Mouse (Mus musculus) hindbrain, embryonic 14.5 days (tissue): ENCODE results near the gene Rpl9-ps6. TPM values are rescaled to one million over a fixed set of nuclear protein-coding genes. Genes with fewer than 3 reads are reported as not detected.

Source experiments
- ATAC-seq: fragments of 200-750 bp; cut with Nextera tagmentation; 2 replicates; pipeline ENCODE4 v1.8.0; 2017; ENCODE audit warnings: moderate number of reproducible peaks, mild to moderate bottlenecking, moderate TSS enrichment, moderate library complexity; ENCODE audit not compliant: low FRiP score
- DNase-seq: peaks from one replicate; pipeline ENCODE4 v3.0.0-alpha.2; 2015; ENCODE audit warnings: low spot score
- H3K27ac ChIP-seq: fragments of 300-500 bp; sonication (generic); 2 replicates; pipeline ENCODE4 v1.5.1; 2014; ENCODE audit warnings: mild to moderate bottlenecking, moderate library complexity
- H3K27me3 ChIP-seq: fragments of 300-500 bp; sonication (generic); 2 replicates; pipeline ENCODE4 v1.6.1; 2014; ENCODE audit warnings: mild to moderate bottlenecking, low read length, mixed read lengths; ENCODE audit not compliant: control insufficient read depth, insufficient read depth
- H3K36me3 ChIP-seq: fragments of 300-500 bp; sonication (generic); replicated peaks from 2 replicates; pipeline ENCODE4 v1.6.1; 2014; ENCODE audit not compliant: control insufficient read depth, insufficient read depth
- H3K4me1 ChIP-seq: fragments of 300-500 bp; sonication (generic); replicated peaks from 2 replicates; pipeline ENCODE4 v1.6.1; 2014; ENCODE audit warnings: antibody characterized with exemption, low read length, mixed read lengths; ENCODE audit not compliant: control insufficient read depth, insufficient read depth
- H3K4me2 ChIP-seq: fragments of 300-500 bp; sonication (generic); replicated peaks from 2 replicates; pipeline ENCODE4 v1.6.1; 2014; ENCODE audit warnings: mild to moderate bottlenecking, moderate library complexity
- H3K4me3 ChIP-seq: fragments of 300-500 bp; sonication (generic); replicated peaks from 2 replicates; pipeline ENCODE4 v1.5.1; 2014; ENCODE audit warnings: mild to moderate bottlenecking, low read length
- H3K9ac ChIP-seq: fragments of 300-500 bp; sonication (generic); 2 replicates; pipeline ENCODE4 v1.6.1; 2014
- H3K9me3 ChIP-seq: fragments of 300-500 bp; sonication (generic); 2 replicates; pipeline ENCODE4 v1.6.1; 2016; ENCODE audit warnings: low read length; ENCODE audit not compliant: control insufficient read depth
- WGBS: fragments of 180-500 bp; shearing (Covaris S2); extraction: QIAGEN DNeasy Blood & Tissue Kit; methylation state at CpG from one replicate; pipeline ENCODE4 v1.1.7; 2014; 5-methylcytosine and 5-hydroxymethylcytosine counted together
- polyA plus RNA-seq: library from polyadenylated mRNA; unstranded; fragments of >200 nt; fragmentation: Nextera tagmentation; extraction: Ambion mirVana; gene quantifications from 2 replicates; pipeline ENCODE4 v1.2.1, GENCODE M21; 2014

Gene Rpl9-ps6
- 67.6 and 79.3 TPM in 2 replicates for polyA plus RNA-seq

DNA sequence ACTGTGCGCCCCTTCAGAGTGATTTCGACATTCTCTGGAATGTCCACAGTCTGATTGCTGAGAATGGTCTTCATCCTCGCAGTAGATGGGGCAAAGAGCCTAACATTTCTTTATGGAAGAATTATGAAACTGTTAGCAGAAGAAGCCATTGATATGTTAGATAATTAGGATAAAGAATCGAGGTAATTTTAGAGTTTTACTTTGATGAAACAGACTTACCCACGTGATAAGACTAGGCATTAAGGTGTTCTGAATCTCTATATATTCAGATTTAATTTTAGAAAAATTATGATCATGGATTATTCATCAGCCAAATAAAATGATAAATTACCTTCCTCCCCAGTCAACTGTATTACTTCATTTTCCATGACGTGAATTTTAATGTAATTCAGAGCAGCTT lies at the start of gene Rpl9-ps6:
TSS of gene Rpl9-ps6 (minus strand) at position 101 of the 400 bp plus-strand sequence.
- H3K36me3 ChIP-seq, result no peaks in the 10 kb centered on the region
- no peak within 1 kb of the TSS for H3K9ac ChIP-seq
- no peak within 1 kb of the TSS for H3K4me3 ChIP-seq
- 74% methylated on average over 5 of the region's 6 CpGs for WGBS
- ATAC-seq (no peak), DNase-seq (no peak)
- no peaks in the 10 kb centered on the region for H3K27me3 ChIP-seq
- H3K4me1 ChIP-seq, result no peaks in the 10 kb centered on the region
- no peak within 1 kb of the TSS for H3K27ac ChIP-seq
- H3K4me2 ChIP-seq, result no peak within 1 kb of the TSS
- no peaks in the 10 kb centered on the region for H3K9me3 ChIP-seq

DNA sequence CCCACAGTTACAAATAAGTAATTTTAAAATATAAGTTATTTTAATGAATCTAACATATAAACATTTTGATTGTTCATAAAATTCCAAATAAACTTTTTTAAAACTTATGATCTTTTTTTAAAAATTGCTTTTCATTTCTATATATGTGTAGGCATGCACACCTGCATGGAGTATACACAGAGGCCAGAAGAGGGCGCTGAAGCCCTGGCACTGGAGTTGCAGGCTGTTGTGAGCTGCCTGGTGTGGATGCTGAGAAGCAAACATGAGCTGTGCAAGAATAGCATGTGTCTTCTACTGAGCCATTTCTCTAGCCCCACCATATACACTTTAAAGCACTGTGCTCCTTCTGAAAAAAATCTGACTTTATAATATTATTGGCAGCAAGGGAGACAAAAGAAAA lies 46.1 kb upstream of the Rpl9-ps6 start:
- Histone ChIP-seq H3K4me2 (no peak overlapping the region), H3K9ac (no peak overlapping the region), H3K9me3 (0 out of 2 replicates have a peak, but pooled peaks cover 3% of the 10 kb centered on the region), H3K36me3 (peaks cover 59% of the 10 kb centered on the region), H3K4me1 (no peaks in the 10 kb centered on the region), H3K27me3 (no peaks in the 10 kb centered on the region), H3K4me3 (no peak overlapping the region), H3K27ac (no peak overlapping the region)
- ATAC-seq (no peak), DNase-seq (no peak)
- 37% methylated on average over 1 of the region's 1 CpGs for WGBS

- Histone ChIP-seq H3K4me1 (no peaks in the 10 kb centered on the region), H3K9me3 (0 out of 2 replicates have a peak, but pooled peaks cover 3% of the 10 kb centered on the region), H3K36me3 (peaks cover 53% of the 10 kb centered on the region), H3K27me3 (no peaks in the 10 kb centered on the region), H3K27ac (no peak overlapping the region), H3K9ac (no peak overlapping the region), H3K4me2 (no peak overlapping the region), H3K4me3 (no peak overlapping the region)
- DNase-seq (no peak), ATAC-seq (no peak)
- WGBS, result 97% methylated on average over 6 of the region's 6 CpGs
These were observed 44.6 kb upstream of the Rpl9-ps6 start for GRCm38 (mm10) chr19:32510962-32511361.

DNA sequence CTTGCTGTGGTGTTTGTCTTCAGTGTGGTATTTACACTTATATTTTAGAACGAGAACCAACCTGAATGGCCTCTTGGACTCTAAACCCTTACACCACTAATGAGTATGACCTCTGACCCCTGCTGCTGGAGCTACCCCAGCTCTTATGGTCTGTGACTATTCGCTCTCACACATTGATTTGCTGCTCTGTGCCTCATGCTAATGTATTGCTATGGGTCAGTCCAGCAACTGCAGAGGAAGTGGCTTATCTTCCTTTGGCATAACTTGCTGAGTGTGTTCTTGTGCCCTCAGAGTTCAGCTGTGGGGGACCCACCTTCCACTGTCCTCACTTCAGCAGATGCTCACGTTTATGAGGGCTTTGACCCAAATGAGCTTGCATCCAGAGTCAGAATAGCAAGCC lies 43.9 kb upstream of the Rpl9-ps6 start:
- H3K36me3 ChIP-seq, result peaks cover 47% of the 10 kb centered on the region

GRCm38 (mm10) chr19:32507526-32507925 lies 41.1 kb upstream of the Rpl9-ps6 start:
- H3K9ac ChIP-seq, result no peak overlapping the region
- no peak for DNase-seq

More for the DNA sequence above, 43.9 kb upstream of the Rpl9-ps6 start:
- Histone ChIP-seq H3K27ac (no peak overlapping the region), H3K4me1 (no peaks in the 10 kb centered on the region), H3K9ac (no peak overlapping the region), H3K27me3 (no peaks in the 10 kb centered on the region), H3K4me3 (no peak overlapping the region), H3K9me3 (0 out of 2 replicates have a peak, but pooled peaks cover 3% of the 10 kb centered on the region), H3K4me2 (no peak overlapping the region)
- ATAC-seq, result no peak
- 88% methylated on average over 3 of the region's 3 CpGs for WGBS
- no peak for DNase-seq

GRCm38 (mm10) chr19:32507100-32507499 lies 40.7 kb upstream of the Rpl9-ps6 start:
- Histone ChIP-seq H3K9ac (no peak overlapping the region), H3K36me3 (peaks cover 24% of the 10 kb centered on the region), H3K27ac (no peak overlapping the region), H3K4me1 (no peaks in the 10 kb centered on the region), H3K27me3 (no peaks in the 10 kb centered on the region), H3K4me3 (no peak overlapping the region), H3K4me2 (no peak overlapping the region), H3K9me3 (0 out of 2 replicates have a peak, but pooled peaks cover 3% of the 10 kb centered on the region)
- no peak; the same call in 1 of the 2 replicates for ATAC-seq
- WGBS, result 93% methylated on average over 6 of the region's 6 CpGs
- DNase-seq, result no peak

More at GRCm38 (mm10) chr19:32507526-32507925, 41.1 kb upstream of the Rpl9-ps6 start:
- WGBS, result 92% methylated on average over 9 of the region's 9 CpGs
- Histone ChIP-seq H3K4me1 (no peaks in the 10 kb centered on the region), H3K36me3 (peaks cover 28% of the 10 kb centered on the region), H3K4me3 (no peak overlapping the region), H3K9me3 (0 out of 2 replicates have a peak, but pooled peaks cover 3% of the 10 kb centered on the region), H3K27ac (no peak overlapping the region), H3K4me2 (no peak overlapping the region), H3K27me3 (no peaks in the 10 kb centered on the region)
- ATAC-seq, result no peak

- no peak overlapping the region for H3K27ac ChIP-seq
- WGBS, result 96% methylated on average over 5 of the region's 5 CpGs
- DNase-seq (no peak), ATAC-seq (no peak)
- H3K9ac ChIP-seq, result no peak overlapping the region
- no peaks in the 10 kb centered on the region for H3K9me3 ChIP-seq
- H3K4me2 ChIP-seq, result no peak overlapping the region
- H3K27me3 ChIP-seq, result no peaks in the 10 kb centered on the region
- peaks cover 20% of the 10 kb centered on the region for H3K36me3 ChIP-seq
- no peak overlapping the region for H3K4me3 ChIP-seq
- H3K4me1 ChIP-seq, result no peaks in the 10 kb centered on the region
These were observed 40.1 kb upstream of the Rpl9-ps6 start for GRCm38 (mm10) chr19:32506514-32506913.

DNA sequence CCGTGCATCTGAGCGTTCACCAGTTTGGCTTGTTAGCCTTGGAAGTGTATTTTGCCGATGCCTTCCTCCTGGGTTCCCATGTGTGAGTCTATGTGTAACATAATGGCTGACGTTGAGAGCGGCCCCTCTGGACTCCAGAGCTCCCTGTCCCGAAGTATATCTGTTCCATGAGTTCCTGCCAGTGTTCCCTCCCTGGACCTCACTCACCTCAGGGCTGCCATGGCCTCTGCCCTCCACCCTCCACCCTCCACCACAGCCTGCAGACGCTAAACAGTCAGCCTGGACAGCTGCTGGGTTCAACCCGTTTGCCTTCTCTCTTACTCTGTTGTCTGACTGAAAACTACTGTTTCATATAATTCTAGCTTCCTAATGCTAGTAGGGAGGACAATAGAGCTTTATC lies 39.7 kb upstream of the Rpl9-ps6 start:
- DNase-seq (no peak), ATAC-seq (no peak)
- Histone ChIP-seq H3K27ac (no peak overlapping the region), H3K27me3 (no peaks in the 10 kb centered on the region), H3K4me1 (no peaks in the 10 kb centered on the region), H3K9me3 (no peaks in the 10 kb centered on the region), H3K36me3 (peaks cover 21% of the 10 kb centered on the region), H3K4me3 (no peak overlapping the region), H3K9ac (no peak overlapping the region), H3K4me2 (no peak overlapping the region)
- 89% methylated on average over 8 of the region's 8 CpGs for WGBS

GRCm38 (mm10) chr19:32501414-32501813 lies 35.0 kb upstream of the Rpl9-ps6 start:
- 85% methylated on average over 6 of the region's 6 CpGs for WGBS

GRCm38 (mm10) chr19:32498002-32498401 lies 31.6 kb upstream of the Rpl9-ps6 start:
- DNase-seq (no peak), ATAC-seq (no peak)
- WGBS, result 96% methylated on average over 5 of the region's 5 CpGs
- Histone ChIP-seq H3K4me2 (no peak overlapping the region), H3K27ac (no peak overlapping the region), H3K27me3 (no peaks in the 10 kb centered on the region), H3K36me3 (peaks cover 66% of the 10 kb centered on the region), H3K9ac (no peak overlapping the region), H3K9me3 (no peaks in the 10 kb centered on the region), H3K4me3 (no peak overlapping the region), H3K4me1 (no peaks in the 10 kb centered on the region)

More at GRCm38 (mm10) chr19:32501414-32501813, 35.0 kb upstream of the Rpl9-ps6 start:
- H3K4me3 ChIP-seq, result no peak overlapping the region
- ATAC-seq (peak; percentile 51; the same call in 1 of the 2 replicates), DNase-seq (peak; percentile 69)
- no peaks in the 10 kb centered on the region for H3K27me3 ChIP-seq
- no peaks in the 10 kb centered on the region for H3K9me3 ChIP-seq
- no peak overlapping the region for H3K4me2 ChIP-seq
- H3K4me1 ChIP-seq, result no peaks in the 10 kb centered on the region
- H3K36me3 ChIP-seq, result peaks cover 47% of the 10 kb centered on the region
- H3K9ac ChIP-seq, result no peak overlapping the region
- H3K27ac ChIP-seq, result no peak overlapping the region
